10 mouse cellular contexts compared by ENCODE assay signal in the genomic region with DNA sequence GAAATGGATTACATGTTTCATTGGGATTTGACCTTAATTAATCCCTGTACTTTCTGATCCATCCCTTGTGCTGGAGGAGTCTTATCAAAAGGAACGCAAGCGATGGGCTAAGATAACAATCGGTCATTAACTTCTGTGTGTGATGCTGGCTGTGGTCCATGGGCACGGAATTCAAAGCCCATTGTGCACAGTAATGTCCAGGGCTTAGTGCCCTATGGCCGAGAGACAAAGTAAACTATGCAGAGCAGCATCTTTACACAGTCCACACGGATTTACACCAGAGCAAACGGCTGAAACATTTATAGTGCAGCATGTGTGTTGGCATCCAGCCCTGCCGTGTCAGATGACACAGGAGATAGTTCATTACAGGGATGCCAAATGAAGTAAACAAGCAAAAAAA.
A peak's percentile ranks its signal among the peaks of the same experiment; 100 is the strongest.
DNase-seq lines count a peak whose midpoint lies in the region; ATAC-seq and TF ChIP-seq lines count a peak whose summit lies in the region.
"Had no signal": no experiment of that assay in that cellular context is flagged by ENCODE, and none has a peak within 500 bp of the region (broad histone marks: within the 10 kb centered on the region; RNA-seq: fewer than 3 reads in every experiment).

No protein-coding gene starts in this region.

- H3K4me2 ChIP-seq in lung, postnatal 0 days (replicated peaks; ENCODE audit: low read depth, low read length), result no peak overlapping the region
- no peak overlapping the region for H3K4me2 ChIP-seq in kidney, embryonic 16.5 days (replicated peaks; ENCODE audit: low read depth, low read length)

- WGBS in lung, postnatal 0 days, result 38% methylated on average over 8 of the region's 8 CpGs
- WGBS in kidney, embryonic 16.5 days, result 20% methylated on average over 8 of the region's 8 CpGs

- H3K9ac ChIP-seq in lung, postnatal 0 days (replicated peaks; ENCODE audit: low read depth), result no peak overlapping the region
- no peak overlapping the region for H3K9ac ChIP-seq in kidney, embryonic 16.5 days (replicated peaks; ENCODE audit: low read length)
- H3K9ac ChIP-seq: liver, postnatal 0 days had no signal

- TF ChIP-seq CTCF in lung, postnatal 0 days (IDR thresholded peaks at IDR 0.05), result no peak

- no peak for TF ChIP-seq EP300 in lung, postnatal 0 days (IDR thresholded peaks at IDR 0.05)

- H3K36me3 ChIP-seq in lung, postnatal 0 days (ENCODE audit: insufficient read depth, low read length), result no peaks in the 10 kb centered on the region
- H3K36me3 ChIP-seq in kidney, embryonic 16.5 days (ENCODE audit: insufficient read depth, low read length), result no peaks in the 10 kb centered on the region
- H3K36me3 ChIP-seq: heart, embryonic 10.5 days had no signal

- no peaks in the 10 kb centered on the region for H3K4me1 ChIP-seq in lung, postnatal 0 days (ENCODE audit: insufficient read depth, low read depth, low read length)
- H3K4me1 ChIP-seq in kidney, embryonic 16.5 days (ENCODE audit: insufficient read depth, low read length), result no peaks in the 10 kb centered on the region
- H3K4me1 ChIP-seq: heart, embryonic 10.5 days had no signal

- H3K4me3 ChIP-seq in lung, postnatal 0 days (ENCODE audit: low read depth, low read length), result no peak overlapping the region
- no peak overlapping the region for H3K4me3 ChIP-seq in kidney, embryonic 16.5 days (ENCODE audit: low read length)
- H3K4me3 ChIP-seq: heart, embryonic 10.5 days had no signal

- no peaks in the 10 kb centered on the region for H3K9me3 ChIP-seq in lung, postnatal 0 days (ENCODE audit: low read length)
- no peaks in the 10 kb centered on the region for H3K9me3 ChIP-seq in kidney, embryonic 16.5 days (ENCODE audit: low read length)
- H3K9me3 ChIP-seq: heart, embryonic 10.5 days had no signal

- peak; percentile 11 for DNase-seq in kidney, adult 18-20 months
- no peak for DNase-seq in kidney, adult 11 months
- DNase-seq in lung, postnatal 10 days, result peak; percentile 9
- DNase-seq in lung, postnatal 0 days (ENCODE audit: low spot score), result no peak
- peak; percentile 8 for DNase-seq in brain, adult 2 months (ENCODE audit: low read depth, low spot score)
- DNase-seq in gastrocnemius, postnatal 25 days, result no peak
- DNase-seq: liver, postnatal 0 days; thymus, postnatal 36 days had no signal

- no peak for ATAC-seq in lung, postnatal 0 days
- ATAC-seq in kidney, embryonic 16.5 days (ENCODE audit: low FRiP score, low TSS enrichment), result peak; percentile 61; the same call in 1 of the 2 replicates
- ATAC-seq: liver, postnatal 0 days had no signal

- H3K27me3 ChIP-seq in lung, postnatal 0 days (replicated peaks; ENCODE audit: insufficient read depth, low read length), result no peaks in the 10 kb centered on the region
- no peaks in the 10 kb centered on the region for H3K27me3 ChIP-seq in kidney, embryonic 16.5 days (ENCODE audit: insufficient read depth, low read length)

- no peak overlapping the region for H3K27ac ChIP-seq in lung, postnatal 0 days (ENCODE audit: low read length)
- no peak overlapping the region for H3K27ac ChIP-seq in kidney, embryonic 16.5 days (ENCODE audit: low read length)
- H3K27ac ChIP-seq: heart, embryonic 10.5 days had no signal

Comparison
In these comparisons a context has a peak if more than half of its experiments do, and no peak if none do; other contexts are left out.
1. DNase-seq: peak in kidney, adult 18-20 months (single experiment), lung, postnatal 10 days (single experiment) and brain, adult 2 months (single experiment); none in kidney, adult 11 months (single experiment), lung, postnatal 0 days (single experiment) and gastrocnemius, postnatal 25 days (single experiment).